Comparison of ENCODE assay signal across 8 mouse cellular contexts in the genomic region with DNA sequence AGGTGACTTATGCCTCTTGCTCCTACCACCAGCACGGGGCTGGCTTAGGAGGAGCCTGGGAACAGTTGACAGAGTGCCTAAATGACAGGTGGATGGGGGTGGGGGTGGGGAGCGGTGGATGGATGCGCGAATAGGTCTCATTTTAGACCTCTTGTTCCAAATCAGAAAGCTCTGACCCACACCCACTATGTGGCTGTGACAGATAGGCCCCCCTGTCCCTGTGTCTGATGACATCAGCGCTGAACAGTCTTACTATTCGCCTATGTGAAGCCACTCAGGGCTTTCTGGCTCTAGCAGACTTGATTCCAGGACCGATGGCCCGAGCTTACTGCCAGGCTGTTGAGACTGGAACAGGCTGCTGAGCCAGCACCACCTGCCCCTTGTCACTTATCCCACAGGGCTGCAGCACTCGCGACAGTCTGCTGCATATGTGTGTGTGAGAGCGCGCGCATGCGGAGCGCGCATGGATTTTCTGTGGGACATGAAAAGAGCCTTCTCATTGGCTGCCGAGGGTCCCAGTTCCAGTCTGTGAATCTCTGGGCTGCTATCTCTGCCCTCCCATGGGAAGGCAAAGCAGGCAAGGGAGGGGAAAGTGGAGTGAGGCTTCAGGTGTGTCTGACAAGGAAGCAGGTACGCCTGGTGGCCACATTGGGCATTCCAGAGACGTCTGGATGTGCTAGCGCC.
DNase-seq lines count a peak whose midpoint lies in the region; ATAC-seq lines count a peak whose summit lies in the region.

No protein-coding gene starts in this region.

- no peaks in the 10 kb centered on the region for H3K9me3 ChIP-seq in kidney, embryonic 15.5 days (replicated peaks)
- no peaks in the 10 kb centered on the region for H3K9me3 ChIP-seq in hindbrain, embryonic 11.5 days (ENCODE audit: control insufficient read depth, low read length)

- H3K4me3 ChIP-seq in kidney, embryonic 15.5 days (replicated peaks): peak overlapping the region; percentile 27
- peak overlapping the region; percentile 15; the same call in 1 of the 2 replicates for H3K4me3 ChIP-seq in hindbrain, embryonic 11.5 days (ENCODE audit: low read depth, low read length)

- H3K36me3 ChIP-seq in kidney, embryonic 15.5 days: no peaks in the 10 kb centered on the region
- no peaks in the 10 kb centered on the region for H3K36me3 ChIP-seq in hindbrain, embryonic 11.5 days (ENCODE audit: control insufficient read depth, insufficient read depth, low read length)

- H3K27ac ChIP-seq in kidney, embryonic 15.5 days: no peak overlapping the region
- H3K27ac ChIP-seq in hindbrain, embryonic 11.5 days (ENCODE audit: low read depth, low read length): no peak overlapping the region

- H3K4me1 ChIP-seq in kidney, embryonic 15.5 days: peaks cover 27% of the 10 kb centered on the region
- H3K4me1 ChIP-seq in hindbrain, embryonic 11.5 days (replicated peaks; ENCODE audit: control insufficient read depth, insufficient read depth, low read length): no peaks in the 10 kb centered on the region

- no peak for DNase-seq in kidney, postnatal 14 days
- peak; percentile 61 for DNase-seq in cerebellum, adult 8-10 months
- DNase-seq in hindbrain, embryonic 11.5 days (ENCODE audit: low spot score): peak; percentile 50
- DNase-seq in left cerebral cortex, postnatal 36 days (ENCODE audit: low spot score in 2 of 2): peak; percentile 64 to 71
- peak; percentile 30 for DNase-seq in right cerebral cortex, postnatal 14 days
- no peak for DNase-seq in adrenal gland, adult 18-20 months (ENCODE audit: low spot score in 2 of 2)

- ATAC-seq in kidney, embryonic 15.5 days (replicated peaks; ENCODE audit: low FRiP score): peak; percentile 44; the same call in 1 of the 2 replicates
- ATAC-seq in hindbrain, embryonic 11.5 days (ENCODE audit: low FRiP score): peak; percentile 78
- no peak for ATAC-seq in inflammation-experienced regulatory T-cells, adult 6 months

- 0 out of 2 replicates have a peak overlapping the region, but pooled peaks have one; percentile 8 for H3K9ac ChIP-seq in kidney, embryonic 15.5 days
- no peak overlapping the region for H3K9ac ChIP-seq in hindbrain, embryonic 11.5 days (ENCODE audit: low read depth, low read length)

- peaks cover 86% of the 10 kb centered on the region for H3K27me3 ChIP-seq in kidney, embryonic 15.5 days
- peaks cover 19% of the 10 kb centered on the region for H3K27me3 ChIP-seq in hindbrain, embryonic 11.5 days (ENCODE audit: control insufficient read depth, insufficient read depth, low read length)

- intact Hi-C loops in left cerebral cortex, postnatal 36 days (cut with DNase I): loop anchor here (5.0 kb wide), 1 partner anchor 64 kb away; no protein-coding TSS in a partner anchor

- H3K4me2 ChIP-seq in kidney, embryonic 15.5 days: peak overlapping the region; percentile 59
- H3K4me2 ChIP-seq in hindbrain, embryonic 11.5 days (replicated peaks; ENCODE audit: low read depth, low read length): peak overlapping the region; percentile 49

- 15% methylated on average over 20 of the region's 20 CpGs for WGBS in kidney, embryonic 15.5 days
- WGBS in hindbrain, embryonic 11.5 days: 23% methylated on average over 20 of the region's 20 CpGs

Comparison
In these comparisons a context has a peak if more than half of its experiments do, and no peak if none do; other contexts are left out.
1. DNase-seq: peak in cerebellum, adult 8-10 months (single experiment), hindbrain, embryonic 11.5 days (single experiment), left cerebral cortex, postnatal 36 days (2 of 2) and right cerebral cortex, postnatal 14 days (single experiment); none in kidney, postnatal 14 days (single experiment) and adrenal gland, adult 18-20 months (0 of 2).